In genomic region chr6:134060811-134061210, GRCm38 (mm10) we compare ENCODE assay signal across 15 mouse cellular contexts. TPM values are rescaled to one million over a fixed set of nuclear protein-coding genes. Genes with fewer than 3 reads are reported as not detected.
DNase-seq lines count a peak whose midpoint lies in the region; ATAC-seq and TF ChIP-seq lines count a peak whose summit lies in the region.
"Had no signal": no experiment of that assay in that cellular context is flagged by ENCODE, and none has a peak within 500 bp of the region (broad histone marks: within the 10 kb centered on the region; RNA-seq: fewer than 3 reads in every experiment).

No protein-coding gene starts in this region.

- H3K27me3 ChIP-seq in intestine, embryonic 14.5 days (replicated peaks; ENCODE audit: control insufficient read depth, insufficient read depth, low read length), result no peaks in the 10 kb centered on the region
- H3K27me3 ChIP-seq in intestine, postnatal 0 days (replicated peaks; ENCODE audit: control insufficient read depth, insufficient read depth, low read length), result no peaks in the 10 kb centered on the region
- no peaks in the 10 kb centered on the region for H3K27me3 ChIP-seq in heart, embryonic 10.5 days (ENCODE audit: insufficient read depth, poor library complexity, severe bottlenecking)
- no peaks in the 10 kb centered on the region for H3K27me3 ChIP-seq in intestine, embryonic 15.5 days (replicated peaks)
- H3K27me3 ChIP-seq in hindbrain, embryonic 16.5 days (replicated peaks; ENCODE audit: control insufficient read depth, insufficient read depth, low read length), result no peaks in the 10 kb centered on the region
- H3K27me3 ChIP-seq in forebrain, embryonic 11.5 days (ENCODE audit: control insufficient read depth, insufficient read depth, low read length), result no peaks in the 10 kb centered on the region
- H3K27me3 ChIP-seq: hindbrain, embryonic 15.5 days; limb, embryonic 13.5 days; midbrain, embryonic 12.5 days; neural tube, embryonic 13.5 days had no signal

- H3K4me3 ChIP-seq in intestine, embryonic 14.5 days (ENCODE audit: low read depth, low read length), result no peak overlapping the region
- no peak overlapping the region for H3K4me3 ChIP-seq in intestine, postnatal 0 days (ENCODE audit: low read depth, low read length)
- H3K4me3 ChIP-seq in heart, embryonic 10.5 days, result no peak overlapping the region
- no peak overlapping the region for H3K4me3 ChIP-seq in intestine, embryonic 15.5 days (replicated peaks)
- H3K4me3 ChIP-seq in hindbrain, embryonic 16.5 days (ENCODE audit: low read length), result no peak overlapping the region
- H3K4me3 ChIP-seq in forebrain, embryonic 11.5 days (ENCODE audit: low read depth, low read length), result no peak overlapping the region
- H3K4me3 ChIP-seq: erythroblast, embryonic 14.5 days; hindbrain, embryonic 15.5 days; limb, embryonic 13.5 days; midbrain, embryonic 12.5 days; neural tube, embryonic 13.5 days had no signal

- no peak for TF ChIP-seq CTCF in intestine, postnatal 0 days (IDR thresholded peaks at IDR 0.05; ENCODE audit: low read depth)

- H3K9ac ChIP-seq in intestine, embryonic 14.5 days (ENCODE audit: low read length), result no peak overlapping the region
- H3K9ac ChIP-seq in intestine, postnatal 0 days (ENCODE audit: low read depth, low read length), result no peak overlapping the region
- H3K9ac ChIP-seq in intestine, embryonic 15.5 days, result no peak overlapping the region
- no peak overlapping the region for H3K9ac ChIP-seq in hindbrain, embryonic 16.5 days (ENCODE audit: low read depth, low read length)
- H3K9ac ChIP-seq in forebrain, embryonic 11.5 days (ENCODE audit: low read length), result no peak overlapping the region
- H3K9ac ChIP-seq: hindbrain, embryonic 15.5 days; limb, embryonic 13.5 days; midbrain, embryonic 12.5 days; neural tube, embryonic 13.5 days had no signal

- H3K9me3 ChIP-seq in intestine, embryonic 14.5 days (ENCODE audit: control insufficient read depth, low read length), result no peaks in the 10 kb centered on the region
- no peaks in the 10 kb centered on the region for H3K9me3 ChIP-seq in intestine, postnatal 0 days (ENCODE audit: control insufficient read depth)
- no peaks in the 10 kb centered on the region for H3K9me3 ChIP-seq in heart, embryonic 10.5 days
- no peaks in the 10 kb centered on the region for H3K9me3 ChIP-seq in intestine, embryonic 15.5 days
- no peaks in the 10 kb centered on the region for H3K9me3 ChIP-seq in hindbrain, embryonic 16.5 days (ENCODE audit: control insufficient read depth, low read length)
- no peaks in the 10 kb centered on the region for H3K9me3 ChIP-seq in forebrain, embryonic 11.5 days (ENCODE audit: control insufficient read depth, low read length)
- H3K9me3 ChIP-seq: hindbrain, embryonic 15.5 days; limb, embryonic 13.5 days; midbrain, embryonic 12.5 days; neural tube, embryonic 13.5 days had no signal

- no peak for ATAC-seq in intestine, embryonic 14.5 days (replicated peaks; ENCODE audit: low FRiP score, low TSS enrichment, low read depth)
- ATAC-seq in intestine, postnatal 0 days, result no peak
- 0 out of 2 replicates have a peak, but pooled peaks have one; percentile 7 for ATAC-seq in intestine, embryonic 15.5 days
- ATAC-seq in hindbrain, embryonic 16.5 days, result no peak
- no peak for ATAC-seq in forebrain, embryonic 11.5 days (replicated peaks; ENCODE audit: low FRiP score)

- no peak overlapping the region for H3K4me2 ChIP-seq in intestine, embryonic 14.5 days (ENCODE audit: low read length)
- H3K4me2 ChIP-seq in intestine, postnatal 0 days (replicated peaks; ENCODE audit: low read depth), result no peak overlapping the region
- H3K4me2 ChIP-seq in intestine, embryonic 15.5 days (replicated peaks), result no peak overlapping the region
- no peak overlapping the region for H3K4me2 ChIP-seq in hindbrain, embryonic 16.5 days (ENCODE audit: low read length)
- no peak overlapping the region for H3K4me2 ChIP-seq in forebrain, embryonic 11.5 days (ENCODE audit: low read depth, low read length, severe bottlenecking)
- H3K4me2 ChIP-seq: hindbrain, embryonic 15.5 days; limb, embryonic 13.5 days; midbrain, embryonic 12.5 days; neural tube, embryonic 13.5 days had no signal

- peak overlapping the region; percentile 16; the same call in 1 of the 2 replicates for H3K27ac ChIP-seq in intestine, embryonic 14.5 days (ENCODE audit: low read depth)
- H3K27ac ChIP-seq in intestine, postnatal 0 days (ENCODE audit: low read depth, low read length), result no peak overlapping the region
- 0 out of 2 replicates have a peak overlapping the region, but pooled peaks have one; percentile 47 for H3K27ac ChIP-seq in heart, embryonic 10.5 days
- no peak overlapping the region for H3K27ac ChIP-seq in intestine, embryonic 15.5 days
- no peak overlapping the region for H3K27ac ChIP-seq in hindbrain, embryonic 16.5 days (ENCODE audit: low read depth, low read length)
- H3K27ac ChIP-seq in forebrain, embryonic 11.5 days (ENCODE audit: low read depth, low read length), result no peak overlapping the region
- H3K27ac ChIP-seq: hindbrain, embryonic 15.5 days; limb, embryonic 13.5 days; midbrain, embryonic 12.5 days; neural tube, embryonic 13.5 days had no signal

- DNase-seq in intestine, embryonic 14.5 days (ENCODE audit: low spot score), result no peak
- DNase-seq in heart, embryonic 10.5 days (ENCODE audit: low spot score), result no peak
- DNase-seq in lung, postnatal 14 days, result peak; percentile 23
- DNase-seq in MN1 (ENCODE audit: low spot score), result no peak
- no peak for DNase-seq in forebrain, embryonic 11.5 days (ENCODE audit: low spot score)
- DNase-seq: B cell, adult 2 months; right cerebral cortex, adult 18-20 months had no signal

- H3K36me3 ChIP-seq in intestine, embryonic 14.5 days (ENCODE audit: control insufficient read depth, insufficient read depth, low read length), result no peaks in the 10 kb centered on the region
- H3K36me3 ChIP-seq in intestine, postnatal 0 days (ENCODE audit: control insufficient read depth, insufficient read depth), result no peaks in the 10 kb centered on the region
- H3K36me3 ChIP-seq in heart, embryonic 10.5 days, result 0 out of 2 replicates have a peak, but pooled peaks cover 7% of the 10 kb centered on the region
- H3K36me3 ChIP-seq in intestine, embryonic 15.5 days, result no peaks in the 10 kb centered on the region
- no peaks in the 10 kb centered on the region for H3K36me3 ChIP-seq in hindbrain, embryonic 16.5 days (ENCODE audit: control insufficient read depth, insufficient read depth, low read length)
- no peaks in the 10 kb centered on the region for H3K36me3 ChIP-seq in forebrain, embryonic 11.5 days (ENCODE audit: control insufficient read depth, insufficient read depth, low read length)
- H3K36me3 ChIP-seq: hindbrain, embryonic 15.5 days; limb, embryonic 13.5 days; midbrain, embryonic 12.5 days; neural tube, embryonic 13.5 days had no signal

- 36% methylated on average over 12 of the region's 12 CpGs for WGBS in intestine, embryonic 14.5 days
- 53% methylated on average over 12 of the region's 12 CpGs for WGBS in intestine, postnatal 0 days
- 64% methylated on average over 12 of the region's 12 CpGs for WGBS in heart, embryonic 10.5 days
- whole genome bisulfite sequencing in intestine, embryonic 15.5 days, result 43% methylated on average over 12 of the region's 12 CpGs
- 77% methylated on average over 12 of the region's 12 CpGs for WGBS in hindbrain, embryonic 16.5 days
- WGBS in forebrain, embryonic 11.5 days, result 86% methylated on average over 12 of the region's 12 CpGs

- peaks cover 29% of the 10 kb centered on the region for H3K4me1 ChIP-seq in intestine, embryonic 14.5 days (replicated peaks; ENCODE audit: control insufficient read depth, insufficient read depth, low read length)
- 0 out of 2 replicates have a peak, but pooled peaks cover 6% of the 10 kb centered on the region for H3K4me1 ChIP-seq in intestine, postnatal 0 days (replicated peaks; ENCODE audit: control insufficient read depth, insufficient read depth, low read length)
- peaks cover 68% of the 10 kb centered on the region for H3K4me1 ChIP-seq in heart, embryonic 10.5 days
- H3K4me1 ChIP-seq in intestine, embryonic 15.5 days (replicated peaks), result peaks cover 17% of the 10 kb centered on the region
- H3K4me1 ChIP-seq in hindbrain, embryonic 16.5 days (ENCODE audit: control insufficient read depth, insufficient read depth, low read depth, low read length), result peaks cover 7% of the 10 kb centered on the region
- H3K4me1 ChIP-seq in forebrain, embryonic 11.5 days (replicated peaks; ENCODE audit: control insufficient read depth, insufficient read depth, low read length), result peaks cover 5% of the 10 kb centered on the region; the same call in 1 of the 2 replicates

RNA-seq across cellular contexts. Expression of gene Etv6, which starts 25.3 kb away (rescaled TPM):
- polyA plus RNA-seq in intestine, embryonic 14.5 days (2014; fragmentation: Nextera tagmentation; extraction: Ambion mirVana), result 16.5 and 17.7 TPM in 2 replicates
- 7.8 and 9.4 TPM in 2 replicates for polyA plus RNA-seq in intestine, postnatal 0 days (2015; fragmentation: Nextera tagmentation; extraction: Ambion mirVana)
- 16.2 and 17.2 TPM in 2 replicates for polyA plus RNA-seq in heart, embryonic 10.5 days (2016; fragmentation: Nextera tagmentation; extraction: Ambion mirVana)
- 12.5 and 12.9 TPM in 2 replicates for polyA plus RNA-seq in intestine, embryonic 15.5 days (2015; fragmentation: Nextera tagmentation; extraction: Ambion mirVana)
- polyA plus RNA-seq in hindbrain, embryonic 16.5 days (2015; fragmentation: Nextera tagmentation; extraction: Ambion mirVana), result 3.4 and 5.4 TPM in 2 replicates
- 18.8 and 20.9 TPM in 2 replicates for polyA plus RNA-seq in forebrain, embryonic 11.5 days (2014; fragmentation: Nextera tagmentation; extraction: Ambion mirVana)

Comparison
In these comparisons a context has a peak if more than half of its experiments do, and no peak if none do; other contexts are left out.
1. H3K27ac ChIP-seq: peak in intestine, embryonic 14.5 days (single experiment) and heart, embryonic 10.5 days (single experiment); none in intestine, postnatal 0 days (single experiment), intestine, embryonic 15.5 days (single experiment), hindbrain, embryonic 16.5 days (single experiment) and forebrain, embryonic 11.5 days (single experiment).